Mouse (Mus musculus) midbrain, embryonic 15.5 days (tissue): Measurements from ENCODE around the gene Psg17. TPM values are rescaled to one million over a fixed set of nuclear protein-coding genes. Genes with fewer than 3 reads are reported as not detected.
A peak's percentile ranks its signal among the peaks of the same experiment; 100 is the strongest.
"Not testable (repeated sequence)": the region's sequence is repeated elsewhere in the genome, so short reads cannot be mapped to it uniquely, and the experiment has no call there.

Experiments
- ATAC-seq: fragments of 200-750 bp; cut with Nextera tagmentation; replicated peaks from 2 replicates; pipeline ENCODE4 v1.8.0; 2017; ENCODE audit warnings: moderate TSS enrichment
- H3K27ac ChIP-seq: fragments of 300-500 bp; sonication (generic); 2 replicates; pipeline ENCODE4 v1.5.1; 2015; ENCODE audit warnings: mild to moderate bottlenecking, inconsistent platforms
- H3K27me3 ChIP-seq: fragments of 300-500 bp; sonication (generic); replicated peaks from 2 replicates; pipeline ENCODE4 v1.6.1; 2015; ENCODE audit warnings: inconsistent platforms
- H3K36me3 ChIP-seq: fragments of 300-500 bp; sonication (generic); replicated peaks from 2 replicates; pipeline ENCODE4 v1.6.1; 2015; ENCODE audit warnings: inconsistent platforms
- H3K4me1 ChIP-seq: fragments of 300-500 bp; sonication (generic); 2 replicates; pipeline ENCODE4 v1.6.1; 2015; ENCODE audit warnings: inconsistent platforms
- H3K4me2 ChIP-seq: fragments of 300-500 bp; sonication (generic); 2 replicates; pipeline ENCODE4 v1.6.1; 2015; ENCODE audit warnings: inconsistent platforms, mild to moderate bottlenecking, moderate library complexity
- H3K4me3 ChIP-seq: fragments of 300-500 bp; sonication (generic); 2 replicates; pipeline ENCODE4 v1.5.1; 2015; ENCODE audit warnings: mild to moderate bottlenecking, inconsistent platforms
- H3K9ac ChIP-seq: fragments of 300-500 bp; sonication (generic); 2 replicates; pipeline ENCODE4 v1.6.1; 2015; ENCODE audit warnings: mild to moderate bottlenecking, inconsistent platforms
- H3K9me3 ChIP-seq: fragments of 300-500 bp; sonication (generic); 2 replicates; pipeline ENCODE4 v1.6.1; 2016; ENCODE audit warnings: inconsistent platforms
- WGBS: fragments of 180-500 bp; shearing (Covaris S2); methylation state at CpG from one replicate; pipeline ENCODE4 v1.1.7; 2015; ENCODE audit warnings: mixed read lengths; 5-methylcytosine and 5-hydroxymethylcytosine counted together
- polyA plus RNA-seq: library from polyadenylated mRNA; unstranded; fragments of >200 nt; fragmentation: Nextera tagmentation; extraction: Ambion mirVana; gene quantifications from 2 replicates; pipeline ENCODE4 v1.2.1, GENCODE M21; 2015

The Psg17 gene
- not detected in 2 replicates for polyA plus RNA-seq

GRCm38 (mm10) chr7:18821507-18821906 is at the start of gene Psg17:
Gene Psg17 (minus strand): TSS chr7:18821607.
- Histone ChIP-seq H3K27me3 (no peaks in the 10 kb centered on the region), H3K9me3 (no peaks in the 10 kb centered on the region), H3K4me1 (no peaks in the 10 kb centered on the region), H3K27ac (no peak within 1 kb of the TSS), H3K4me3 (no peak within 1 kb of the TSS), H3K4me2 (no peak within 1 kb of the TSS), H3K36me3 (no peaks in the 10 kb centered on the region), H3K9ac (no peak within 1 kb of the TSS)
- WGBS = 79% methylated on average over 3 of the region's 3 CpGs
- no peak for ATAC-seq

- not testable (repeated sequence) for H3K27ac ChIP-seq, H3K27me3 ChIP-seq, H3K9ac ChIP-seq, ATAC-seq, H3K36me3 ChIP-seq, H3K4me2 ChIP-seq, H3K4me3 ChIP-seq, H3K9me3 ChIP-seq, H3K4me1 ChIP-seq
- WGBS = 71% methylated on average over 1 of the region's 8 CpGs
Measured at GRCm38 (mm10) chr7:18871031-18871430, 49.6 kb upstream of the Psg17 start, which contains the start of gene Pglyrp1. Gene Pglyrp1 (plus strand): TSS chr7:18871331.

- Histone ChIP-seq H3K4me1 (peaks cover 7% of the 10 kb centered on the region), H3K36me3 (no peaks in the 10 kb centered on the region), H3K9ac (no peak overlapping the region), H3K27ac (no peak overlapping the region), H3K4me3 (no peak overlapping the region), H3K9me3 (no peaks in the 10 kb centered on the region; the same call in 1 of the 2 replicates), H3K27me3 (no peaks in the 10 kb centered on the region), H3K4me2 (no peak overlapping the region)
- ATAC-seq = no peak
- 88% methylated on average over 2 of the region's 2 CpGs for WGBS
Measured at GRCm38 (mm10) chr7:18868491-18868890, 47.1 kb upstream of the Psg17 start.

GRCm38 (mm10) chr7:18862801-18863200 is 41.4 kb upstream of the Psg17 start:
- H3K4me1 ChIP-seq = no peaks in the 10 kb centered on the region
- H3K36me3 ChIP-seq = no peaks in the 10 kb centered on the region
- no peak overlapping the region for H3K4me2 ChIP-seq
- H3K27ac ChIP-seq = no peak overlapping the region
- peaks cover 4% of the 10 kb centered on the region for H3K9me3 ChIP-seq
- H3K27me3 ChIP-seq = no peaks in the 10 kb centered on the region
- H3K4me3 ChIP-seq = no peak overlapping the region
- no peak for ATAC-seq
- 84% methylated on average over 6 of the region's 6 CpGs for WGBS
- no peak overlapping the region for H3K9ac ChIP-seq

GRCm38 (mm10) chr7:18858310-18858916 is 37.0 kb upstream of the Psg17 start:
- H3K4me2 ChIP-seq = no peak overlapping the region
- H3K27ac ChIP-seq = no peak overlapping the region
- no peak for ATAC-seq
- no peaks in the 10 kb centered on the region for H3K27me3 ChIP-seq
- H3K9ac ChIP-seq = no peak overlapping the region
- peaks cover 4% of the 10 kb centered on the region; the same call in 1 of the 2 replicates for H3K9me3 ChIP-seq
- no peak overlapping the region for H3K4me3 ChIP-seq
- no peaks in the 10 kb centered on the region for H3K4me1 ChIP-seq
- 72% methylated on average over 5 of the region's 5 CpGs for WGBS
- no peaks in the 10 kb centered on the region for H3K36me3 ChIP-seq

- Histone ChIP-seq H3K36me3 (no peaks in the 10 kb centered on the region), H3K4me3 (no peak overlapping the region), H3K9me3 (no peaks in the 10 kb centered on the region), H3K27me3 (no peaks in the 10 kb centered on the region), H3K27ac (no peak overlapping the region), H3K4me2 (no peak overlapping the region), H3K4me1 (no peaks in the 10 kb centered on the region), H3K9ac (no peak overlapping the region)
- no peak for ATAC-seq
- 85% methylated on average over 1 of the region's 1 CpGs for WGBS
Measured at GRCm38 (mm10) chr7:18848395-18848794, 27.0 kb upstream of the Psg17 start.

- H3K9ac ChIP-seq = no peak overlapping the region
- peaks cover 8% of the 10 kb centered on the region for H3K4me1 ChIP-seq
- H3K27me3 ChIP-seq = no peaks in the 10 kb centered on the region
- no peaks in the 10 kb centered on the region for H3K9me3 ChIP-seq
- no peak overlapping the region for H3K4me3 ChIP-seq
- ATAC-seq = no peak
- H3K4me2 ChIP-seq = no peak overlapping the region
- no peaks in the 10 kb centered on the region for H3K36me3 ChIP-seq
- H3K27ac ChIP-seq = no peak overlapping the region
- WGBS = 56% methylated on average over 5 of the region's 5 CpGs
Measured at GRCm38 (mm10) chr7:18844811-18845210, 23.4 kb upstream of the Psg17 start.

GRCm38 (mm10) chr7:18841174-18841567 is 19.8 kb upstream of the Psg17 start:
- H3K4me1 ChIP-seq = peaks cover 8% of the 10 kb centered on the region
- no peak overlapping the region for H3K9ac ChIP-seq
- ATAC-seq = 0 out of 2 replicates have a peak, but pooled peaks have one; percentile 14
- H3K27me3 ChIP-seq = no peaks in the 10 kb centered on the region
- no peaks in the 10 kb centered on the region for H3K9me3 ChIP-seq
- peak overlapping the region; percentile 60 for H3K4me2 ChIP-seq
- 58% methylated on average over 1 of the region's 1 CpGs for WGBS
- peak overlapping the region; percentile 21; the same call in 1 of the 2 replicates for H3K4me3 ChIP-seq
- H3K27ac ChIP-seq = 0 out of 2 replicates have a peak overlapping the region, but pooled peaks have one; percentile 11
- no peaks in the 10 kb centered on the region for H3K36me3 ChIP-seq

GRCm38 (mm10) chr7:18840386-18841173 is 19.2 kb upstream of the Psg17 start:
- no peaks in the 10 kb centered on the region for H3K9me3 ChIP-seq
- peaks cover 8% of the 10 kb centered on the region for H3K4me1 ChIP-seq
- ATAC-seq = peak; percentile 90
- peak overlapping the region; percentile 65 for H3K27ac ChIP-seq
- 4% methylated on average over 15 of the region's 17 CpGs for WGBS
- H3K27me3 ChIP-seq = no peaks in the 10 kb centered on the region
- H3K36me3 ChIP-seq = no peaks in the 10 kb centered on the region
- peak overlapping the region; percentile 37 for H3K4me3 ChIP-seq
- H3K9ac ChIP-seq = peak overlapping the region; percentile 35
- peak overlapping the region; percentile 60 for H3K4me2 ChIP-seq

- 21% methylated on average over 3 of the region's 3 CpGs for WGBS
- peak; percentile 30; the same call in 1 of the 2 replicates for ATAC-seq
- no peaks in the 10 kb centered on the region for H3K27me3 ChIP-seq
Measured at GRCm38 (mm10) chr7:18839865-18840264, 18.5 kb upstream of the Psg17 start, which contains the start of gene Mill2. Gene Mill2 (plus strand): TSS chr7:18839966.

GRCm38 (mm10) chr7:18832298-18832697 is 10.9 kb upstream of the Psg17 start:
- H3K4me1 ChIP-seq = no peaks in the 10 kb centered on the region
- WGBS = 50% methylated on average over 13 of the region's 13 CpGs
- H3K9ac ChIP-seq = no peak overlapping the region
- no peaks in the 10 kb centered on the region for H3K36me3 ChIP-seq
- no peaks in the 10 kb centered on the region for H3K27me3 ChIP-seq
- H3K27ac ChIP-seq = no peak overlapping the region
- ATAC-seq = no peak
- H3K4me3 ChIP-seq = no peak overlapping the region
- no peak overlapping the region for H3K4me2 ChIP-seq
- H3K9me3 ChIP-seq = no peaks in the 10 kb centered on the region

More at GRCm38 (mm10) chr7:18839865-18840264, 18.5 kb upstream of the Psg17 start, which contains the start of gene Mill2:
- peaks cover 8% of the 10 kb centered on the region for H3K4me1 ChIP-seq
- H3K4me2 ChIP-seq = peak within 1 kb of the TSS; percentile 60
- no peaks in the 10 kb centered on the region for H3K36me3 ChIP-seq
- H3K9me3 ChIP-seq = no peaks in the 10 kb centered on the region
- peak within 1 kb of the TSS; percentile 65 for H3K27ac ChIP-seq
- peak within 1 kb of the TSS; percentile 35 for H3K9ac ChIP-seq
- peak within 1 kb of the TSS; percentile 37 for H3K4me3 ChIP-seq

GRCm38 (mm10) chr7:18829545-18829944 is 8.1 kb upstream of the Psg17 start:
- no peak overlapping the region for H3K4me3 ChIP-seq
- 69% methylated on average over 7 of the region's 7 CpGs for WGBS
- no peak for ATAC-seq
- H3K9me3 ChIP-seq = no peaks in the 10 kb centered on the region
- H3K4me2 ChIP-seq = no peak overlapping the region
- H3K27ac ChIP-seq = no peak overlapping the region
- no peak overlapping the region for H3K9ac ChIP-seq
- H3K4me1 ChIP-seq = no peaks in the 10 kb centered on the region
- no peaks in the 10 kb centered on the region for H3K27me3 ChIP-seq
- H3K36me3 ChIP-seq = no peaks in the 10 kb centered on the region
